Mouse (Mus musculus): ENCODE results near the gene Whamm.

The Whamm gene

GRCm38 (mm10) chr7:81571108-81571940 lies at the start of gene Whamm:
TSS of gene Whamm (plus strand) at chr7:81571266.
- DNase-seq (ENCODE audit: low read depth in 2 of 2, low spot score in 2 of 2) = peak; percentile 82 to 90

- DNase-seq (ENCODE audit: low read depth in 2 of 2, low spot score in 2 of 2) = peak; percentile 81 to 83
Observed at GRCm38 (mm10) chr7:81523008-81523662, 47.9 kb upstream of the Whamm start.

GRCm38 (mm10) chr7:81523663-81524017 lies 47.4 kb upstream of the Whamm start:
- DNase-seq (ENCODE audit: low read depth in 2 of 2, low spot score in 2 of 2) = no peak

- DNase-seq (ENCODE audit: low read depth in 2 of 2, low spot score in 2 of 2) = no peak
Observed at GRCm38 (mm10) chr7:81528918-81529317, 42.1 kb upstream of the Whamm start.

GRCm38 (mm10) chr7:81531462-81531861 lies 39.6 kb upstream of the Whamm start:
- DNase-seq (ENCODE audit: low read depth in 2 of 2, low spot score in 2 of 2) = no peak

- DNase-seq (ENCODE audit: low read depth in 2 of 2, low spot score in 2 of 2) = no peak
Observed at GRCm38 (mm10) chr7:81536478-81536877, 34.6 kb upstream of the Whamm start.

- DNase-seq (ENCODE audit: low read depth in 2 of 2, low spot score in 2 of 2) = no peak
Observed at GRCm38 (mm10) chr7:81538070-81538675, 32.9 kb upstream of the Whamm start.

GRCm38 (mm10) chr7:81539565-81539964 lies 31.5 kb upstream of the Whamm start:
- no peak for DNase-seq (ENCODE audit: low read depth in 2 of 2, low spot score in 2 of 2)

GRCm38 (mm10) chr7:81540999-81541398 lies 30.1 kb upstream of the Whamm start:
- no peak for DNase-seq (ENCODE audit: low read depth in 2 of 2, low spot score in 2 of 2)

GRCm38 (mm10) chr7:81541924-81542524 lies 29.0 kb upstream of the Whamm start:
- DNase-seq (ENCODE audit: low read depth in 2 of 2, low spot score in 2 of 2) = no peak

- DNase-seq (ENCODE audit: low read depth in 2 of 2, low spot score in 2 of 2) = no peak
Observed at GRCm38 (mm10) chr7:81542934-81543333, 28.1 kb upstream of the Whamm start.

- no peak for DNase-seq (ENCODE audit: low read depth in 2 of 2, low spot score in 2 of 2)
Observed at GRCm38 (mm10) chr7:81548864-81549263, 22.2 kb upstream of the Whamm start.

GRCm38 (mm10) chr7:81553589-81553988 lies 17.5 kb upstream of the Whamm start:
- DNase-seq (ENCODE audit: low read depth in 2 of 2, low spot score in 2 of 2) = no peak

- DNase-seq (ENCODE audit: low read depth in 2 of 2, low spot score in 2 of 2) = no peak
Observed at GRCm38 (mm10) chr7:81554369-81554768, 16.7 kb upstream of the Whamm start.

- no peak for DNase-seq (ENCODE audit: low read depth in 2 of 2, low spot score in 2 of 2)
Observed at GRCm38 (mm10) chr7:81556839-81557238, 14.2 kb upstream of the Whamm start.

- DNase-seq (ENCODE audit: low read depth in 2 of 2, low spot score in 2 of 2) = no peak
Observed at GRCm38 (mm10) chr7:81557252-81557984, 13.6 kb upstream of the Whamm start.

- DNase-seq (ENCODE audit: low read depth in 2 of 2, low spot score in 2 of 2) = no peak
Observed at GRCm38 (mm10) chr7:81557985-81558360, 13.1 kb upstream of the Whamm start.

GRCm38 (mm10) chr7:81559231-81559980 lies 11.7 kb upstream of the Whamm start:
- no peak for DNase-seq (ENCODE audit: low read depth in 2 of 2, low spot score in 2 of 2)

GRCm38 (mm10) chr7:81560101-81561049 lies 10.7 kb upstream of the Whamm start:
- no peak for DNase-seq (ENCODE audit: low read depth in 2 of 2, low spot score in 2 of 2)
